Mouse (Mus musculus) cortical plate, adult 2 months (tissue): Measurements from ENCODE around the gene Dusp2. TPM values are rescaled to one million over a fixed set of nuclear protein-coding genes. Genes with fewer than 3 reads are reported as not detected.
A peak's percentile ranks its signal among the peaks of the same experiment; 100 is the strongest.

Experiments
- H3K27ac ChIP-seq: fragments of 200-500 bp; 2 replicates; pipeline ENCODE4 v1.5.1; 2012; ENCODE audit warnings: low read length, control low read depth, inconsistent platforms; ENCODE audit not compliant: insufficient read depth
- H3K4me1 ChIP-seq: fragments of 200-500 bp; 2 replicates; pipeline ENCODE4 v1.6.1; 2011; ENCODE audit warnings: low read length; ENCODE audit not compliant: control insufficient read depth, insufficient read depth
- H3K4me3 ChIP-seq: fragments of 200-500 bp; 2 replicates; pipeline ENCODE4 v1.5.1; 2011; ENCODE audit warnings: mild to moderate bottlenecking, low read length, control low read depth; ENCODE audit not compliant: insufficient read depth
- CTCF ChIP-seq: fragments of 200-500 bp; IDR thresholded peaks from 2 replicates; pipeline ENCODE4 v1.5.1; 2011; ENCODE audit warnings: mild to moderate bottlenecking, control low read depth, low read length; ENCODE audit not compliant: insufficient read depth; ENCODE audit errors: extremely low read depth
- POLR2A ChIP-seq: fragments of 200-500 bp; IDR thresholded peaks from 2 replicates; pipeline ENCODE4 v1.6.1; 2011; ENCODE audit warnings: mild to moderate bottlenecking, low read length, control low read depth; ENCODE audit not compliant: insufficient read depth; ENCODE audit errors: extremely low read depth
- polyA plus RNA-seq: library from polyadenylated mRNA; depleted of rRNA; stranded (reverse); fragments of >200 nt; gene quantifications from 2 replicates; pipeline ENCODE4 v1.2.3, GENCODE M21; 2012

Gene Dusp2
- polyA plus RNA-seq, 1 experiment = 1.6 TPM

DNA sequence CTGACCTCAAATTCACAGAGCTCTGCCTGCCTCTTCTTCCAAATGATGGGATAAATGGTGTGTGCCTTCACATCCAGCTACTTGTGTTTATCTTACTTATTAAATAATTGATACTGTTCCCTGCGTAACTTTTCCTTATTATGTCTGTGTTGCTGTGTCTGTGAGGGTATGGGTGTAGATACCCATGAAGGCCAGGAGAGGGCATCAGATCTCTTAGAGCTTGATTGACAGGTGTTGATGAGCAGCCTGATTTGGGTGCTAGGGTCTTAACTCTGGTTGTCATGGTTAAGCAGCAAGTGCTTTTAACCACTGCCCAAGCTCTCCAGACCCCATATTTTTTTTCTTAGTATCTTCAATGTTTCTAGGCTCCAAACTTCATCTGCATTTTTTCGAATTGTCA is 27.3 kb upstream of the Dusp2 start:
- Histone ChIP-seq H3K4me3 (no peak overlapping the region), H3K4me1 (no peaks in the 10 kb centered on the region), H3K27ac (no peak overlapping the region)
- TF ChIP-seq POLR2A (no peak), CTCF (peak; percentile 32; the same call in 1 of the 2 replicates)

DNA sequence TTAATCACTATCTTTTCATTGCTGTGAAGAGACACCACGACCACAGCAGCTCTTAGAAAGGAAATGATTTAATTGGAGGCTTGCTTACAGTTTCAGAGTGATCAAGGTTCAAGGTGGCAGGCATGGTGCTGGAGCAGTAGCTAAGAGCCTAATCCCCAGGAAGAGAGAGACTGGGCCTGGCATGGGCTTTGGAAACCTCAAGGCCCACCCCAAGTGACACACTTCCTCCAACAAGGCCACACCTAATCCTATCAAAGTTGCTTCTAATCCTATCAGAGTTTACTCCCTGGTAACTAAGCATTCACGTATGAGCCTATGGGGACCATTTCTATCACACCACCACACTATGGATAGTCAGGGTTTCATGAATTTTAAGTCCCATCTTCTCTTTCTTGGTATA is 25.7 kb upstream of the Dusp2 start:
- H3K4me3 ChIP-seq = no peak overlapping the region
- no peak overlapping the region for H3K27ac ChIP-seq
- no peaks in the 10 kb centered on the region for H3K4me1 ChIP-seq
- TF ChIP-seq POLR2A (no peak), CTCF (no peak)

DNA sequence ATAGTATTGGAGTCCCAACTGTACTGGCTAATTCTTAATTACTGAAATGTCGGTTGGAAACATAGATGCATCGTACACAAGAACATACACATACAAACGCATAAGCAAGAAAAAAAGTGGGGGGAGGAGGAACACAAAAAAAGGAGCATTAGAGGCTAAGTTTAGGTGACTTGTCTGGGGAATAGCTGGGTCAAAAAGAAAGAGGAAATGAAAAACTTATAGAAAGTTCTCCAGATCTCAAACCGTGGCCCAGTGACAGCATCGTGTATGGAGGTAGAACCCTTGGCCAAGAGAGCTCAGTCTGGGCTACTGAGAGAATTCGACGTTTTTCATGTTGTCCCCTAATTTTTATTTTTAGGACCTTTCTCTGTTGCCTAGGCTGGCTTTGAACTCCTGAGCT is 25.3 kb upstream of the Dusp2 start:
- no peak overlapping the region for H3K4me3 ChIP-seq
- no peak overlapping the region for H3K27ac ChIP-seq
- no peaks in the 10 kb centered on the region for H3K4me1 ChIP-seq
- TF ChIP-seq POLR2A (no peak), CTCF (no peak)

DNA sequence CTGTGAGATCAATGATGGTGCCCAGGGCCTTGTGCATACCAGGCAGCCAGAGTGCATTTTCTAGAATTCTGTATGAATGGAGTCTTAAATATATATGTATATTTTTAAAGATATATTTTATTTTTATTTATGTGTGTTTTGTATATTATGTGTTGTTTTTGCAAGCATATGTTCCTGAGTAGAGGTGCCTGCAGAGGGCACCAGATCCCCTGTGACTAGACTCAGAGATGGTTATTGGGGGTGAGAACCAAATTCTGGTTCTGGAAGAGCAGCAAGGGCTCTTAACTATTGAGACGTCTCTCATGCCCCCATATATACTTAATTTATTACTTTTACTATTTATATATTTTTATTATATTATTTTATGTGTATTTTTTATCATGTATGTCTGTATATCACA is 24.8 kb upstream of the Dusp2 start:
- no peak for TF ChIP-seq CTCF
- TF ChIP-seq POLR2A = no peak
- Histone ChIP-seq H3K4me3 (no peak overlapping the region), H3K27ac (no peak overlapping the region), H3K4me1 (no peaks in the 10 kb centered on the region)

DNA sequence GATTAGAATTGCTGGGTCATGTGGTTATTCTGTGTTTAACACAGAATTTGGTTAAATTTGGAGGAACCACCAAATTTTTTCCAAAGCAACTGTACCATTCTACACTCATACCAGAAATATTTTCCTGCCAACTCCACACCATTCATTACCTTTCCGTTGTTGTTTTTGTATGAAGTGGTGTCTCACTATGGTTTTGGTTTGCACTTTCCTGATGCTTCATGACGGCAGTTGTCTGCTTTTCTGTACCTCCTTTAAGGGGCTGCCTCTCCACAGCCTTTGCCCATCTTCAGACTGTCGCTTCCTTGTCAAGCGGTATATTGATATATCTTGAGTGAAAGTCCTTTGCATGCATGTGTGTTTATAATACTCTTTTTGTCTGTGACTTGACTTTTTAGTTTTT is 23.2 kb upstream of the Dusp2 start:
- Histone ChIP-seq H3K27ac (no peak overlapping the region), H3K4me3 (no peak overlapping the region), H3K4me1 (no peaks in the 10 kb centered on the region)
- no peak for TF ChIP-seq CTCF
- no peak for TF ChIP-seq POLR2A

DNA sequence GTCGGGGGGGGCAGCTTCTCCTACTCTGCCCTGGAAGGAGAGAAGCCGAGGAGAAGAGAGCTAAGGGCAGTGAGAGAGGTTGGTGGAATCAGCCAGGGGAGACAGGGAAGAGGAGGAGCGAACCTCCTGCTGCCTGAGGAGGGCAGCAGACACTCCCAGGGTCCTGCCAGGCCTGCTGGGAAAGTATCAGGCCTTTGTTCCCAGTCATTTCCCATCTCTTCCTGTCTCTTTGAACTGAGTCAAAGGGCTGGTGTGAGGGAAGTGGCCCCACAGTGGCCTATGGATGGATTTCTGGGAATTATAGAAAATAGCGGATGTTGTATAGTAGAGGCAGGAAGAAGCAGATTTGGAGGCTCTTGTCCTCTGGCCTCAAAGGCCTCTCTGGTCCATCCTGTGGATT is 22.1 kb upstream of the Dusp2 start:
- TF ChIP-seq CTCF = no peak
- no peak for TF ChIP-seq POLR2A
- H3K4me1 ChIP-seq = no peaks in the 10 kb centered on the region
- H3K4me3 ChIP-seq = no peak overlapping the region
- H3K27ac ChIP-seq = no peak overlapping the region

DNA sequence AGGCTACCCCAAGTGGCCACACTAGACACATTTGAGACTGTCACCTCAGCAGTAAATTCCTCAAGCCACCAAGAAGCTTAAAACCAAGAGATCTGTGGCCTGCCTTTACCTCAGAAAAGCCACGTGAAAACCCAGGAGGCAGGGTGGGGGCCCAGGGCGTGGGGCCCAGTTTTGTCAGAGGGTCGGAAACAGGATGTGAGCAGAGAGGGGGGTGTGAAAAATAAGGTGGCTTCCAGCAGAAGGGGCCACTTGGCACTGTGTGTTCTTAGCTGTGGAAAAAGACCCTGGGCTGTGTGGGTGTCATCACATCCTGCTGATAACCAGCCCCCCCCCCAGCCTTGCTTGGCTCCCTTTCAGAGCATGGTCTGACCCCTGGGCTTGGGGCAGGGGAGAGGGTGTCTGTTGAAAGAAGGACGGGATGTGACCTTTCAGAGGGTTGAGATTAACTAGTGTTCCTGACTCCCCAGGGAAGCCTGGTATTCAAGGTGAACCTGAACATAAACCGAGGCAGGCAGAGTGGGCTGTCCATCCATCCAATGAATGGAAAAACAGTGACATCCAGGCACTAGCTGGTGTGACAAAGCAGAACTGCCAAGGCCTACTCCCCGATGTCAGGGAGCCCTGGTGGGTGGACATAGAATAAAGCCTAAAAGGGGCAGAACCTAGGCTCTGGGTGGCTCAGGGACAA is 21.3 kb upstream of the Dusp2 start:
- Histone ChIP-seq H3K4me1 (no peaks in the 10 kb centered on the region), H3K4me3 (no peak overlapping the region), H3K27ac (no peak overlapping the region)
- TF ChIP-seq POLR2A (no peak), CTCF (no peak)

DNA sequence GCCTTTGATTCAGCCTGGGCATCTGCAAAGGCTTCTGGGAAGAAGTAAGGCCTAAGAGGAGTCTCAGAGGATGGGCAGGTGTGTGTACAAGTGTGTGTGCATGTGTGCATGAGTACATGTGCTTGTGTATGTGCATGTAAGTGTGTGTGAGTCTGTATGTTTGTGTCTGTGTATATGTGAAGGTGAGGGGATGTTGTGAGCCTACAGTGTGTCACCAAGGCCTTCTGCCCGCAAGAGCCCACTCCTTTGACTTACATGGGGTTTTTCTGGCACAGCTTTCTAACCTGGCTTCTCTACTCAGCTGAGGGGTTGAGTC is 20.8 kb upstream of the Dusp2 start:
- TF ChIP-seq CTCF = no peak
- TF ChIP-seq POLR2A = no peak
- Histone ChIP-seq H3K4me1 (no peaks in the 10 kb centered on the region), H3K4me3 (no peak overlapping the region), H3K27ac (no peak overlapping the region)

DNA sequence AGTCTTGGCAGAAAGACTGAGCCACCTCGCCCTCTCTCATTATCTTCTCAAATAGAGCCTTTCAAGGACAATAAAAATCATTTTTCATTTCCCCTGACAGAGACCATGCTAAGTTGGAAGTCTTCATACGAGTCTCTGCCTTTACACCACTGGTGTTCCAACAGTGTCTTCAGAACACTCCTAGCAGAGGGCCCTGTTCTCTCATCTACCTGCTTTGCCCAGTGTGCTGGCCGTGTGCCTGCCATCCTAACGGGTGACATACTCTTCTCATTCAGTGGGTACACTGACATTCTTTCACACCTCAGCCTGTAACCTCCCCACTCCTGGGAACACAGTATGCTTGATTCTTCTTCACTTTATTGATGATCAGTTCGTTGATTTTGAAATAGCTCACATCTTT is 19.5 kb upstream of the Dusp2 start:
- no peak for TF ChIP-seq POLR2A
- no peak overlapping the region for H3K27ac ChIP-seq
- no peak overlapping the region for H3K4me3 ChIP-seq
- no peaks in the 10 kb centered on the region for H3K4me1 ChIP-seq

DNA sequence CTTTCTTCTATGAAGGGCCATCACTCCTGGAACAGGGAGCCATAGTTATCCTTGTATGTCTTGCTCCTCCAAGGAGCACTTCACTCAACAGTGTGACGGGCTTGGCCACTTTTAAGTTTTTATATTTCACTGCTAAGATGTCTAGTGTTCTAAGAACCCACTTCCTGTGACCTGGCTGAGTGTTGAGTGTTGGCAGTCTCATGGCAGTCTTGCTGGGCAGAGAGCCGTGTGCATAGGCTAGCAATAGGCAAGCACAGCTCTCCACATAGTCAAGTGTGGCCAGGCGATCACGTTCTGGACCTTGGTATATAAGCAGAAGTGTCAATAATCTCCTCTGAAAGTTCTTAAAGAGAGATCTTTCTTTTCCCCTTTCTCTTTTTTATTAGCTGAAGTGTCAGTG is 17.8 kb upstream of the Dusp2 start:
- no peak for TF ChIP-seq CTCF
- no peak for TF ChIP-seq POLR2A
- Histone ChIP-seq H3K4me3 (no peak overlapping the region), H3K27ac (no peak overlapping the region), H3K4me1 (no peaks in the 10 kb centered on the region)
